Mouse (Mus musculus) heart, adult 10 weeks (tissue): ENCODE data around the gene Zbtb21. TPM values are rescaled to one million over a fixed set of nuclear protein-coding genes. Genes with fewer than 3 reads are reported as not detected.

Experiments used
- polyA plus RNA-seq: library from polyadenylated mRNA; stranded (reverse); fragments of 350-450 nt; fragmentation: Illumina TruSeq; extraction: RNeasy Lipid Tissue Mini Kit (QIAGEN cat#74804); gene quantifications from one replicate; pipeline ENCODE4 v1.2.3, GENCODE M21; 2014; ENCODE audit warnings: low read depth, low replicate concordance

The Zbtb21 gene
- 11.4 TPM for polyA plus RNA-seq

DNA sequence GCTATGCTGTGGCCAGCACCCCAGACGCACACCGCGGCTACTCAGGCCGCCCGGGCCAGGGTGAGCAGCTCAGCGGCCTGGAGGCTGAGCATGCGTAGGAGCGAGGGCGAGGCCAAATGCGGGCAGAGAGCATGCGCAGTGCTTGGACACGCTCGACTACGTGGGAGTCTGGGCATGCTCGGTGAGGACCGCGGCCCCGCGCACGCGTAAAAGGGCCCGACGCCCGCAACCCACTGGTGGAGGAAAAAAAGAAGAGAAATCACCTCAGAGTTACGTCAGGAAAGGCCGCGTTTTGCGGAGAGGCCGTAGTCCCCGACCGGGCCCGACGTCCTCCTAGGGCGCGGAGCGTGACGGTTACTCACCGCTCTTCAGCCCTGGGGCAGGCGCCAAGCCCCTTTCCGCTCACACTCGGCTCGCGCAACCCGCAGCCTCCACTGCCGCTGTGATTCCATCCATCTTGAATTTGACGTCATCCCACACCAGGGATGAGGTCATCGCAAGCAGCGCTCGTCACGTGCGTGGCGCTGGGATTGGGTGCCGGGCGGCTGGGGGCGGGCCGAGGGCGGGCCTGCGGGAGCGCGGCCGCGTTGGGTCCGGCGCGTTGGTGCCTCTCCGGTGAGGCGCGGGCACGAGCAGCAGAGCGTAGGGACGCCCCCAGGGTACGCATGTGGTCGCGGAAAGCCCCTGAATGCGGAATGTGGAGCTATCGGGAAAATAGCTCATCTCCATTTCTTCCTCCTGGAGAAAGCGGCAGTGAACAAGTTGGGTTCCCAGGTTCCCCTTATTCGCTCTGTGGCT lies at the start of gene Zbtb21, which contains the start of gene C2cd2:
Gene Zbtb21, minus strand, starts transcription at position 472 of the 798 bp plus-strand sequence.
Gene C2cd2, minus strand, starts transcription at position 448 of the 798 bp plus-strand sequence.

DNA sequence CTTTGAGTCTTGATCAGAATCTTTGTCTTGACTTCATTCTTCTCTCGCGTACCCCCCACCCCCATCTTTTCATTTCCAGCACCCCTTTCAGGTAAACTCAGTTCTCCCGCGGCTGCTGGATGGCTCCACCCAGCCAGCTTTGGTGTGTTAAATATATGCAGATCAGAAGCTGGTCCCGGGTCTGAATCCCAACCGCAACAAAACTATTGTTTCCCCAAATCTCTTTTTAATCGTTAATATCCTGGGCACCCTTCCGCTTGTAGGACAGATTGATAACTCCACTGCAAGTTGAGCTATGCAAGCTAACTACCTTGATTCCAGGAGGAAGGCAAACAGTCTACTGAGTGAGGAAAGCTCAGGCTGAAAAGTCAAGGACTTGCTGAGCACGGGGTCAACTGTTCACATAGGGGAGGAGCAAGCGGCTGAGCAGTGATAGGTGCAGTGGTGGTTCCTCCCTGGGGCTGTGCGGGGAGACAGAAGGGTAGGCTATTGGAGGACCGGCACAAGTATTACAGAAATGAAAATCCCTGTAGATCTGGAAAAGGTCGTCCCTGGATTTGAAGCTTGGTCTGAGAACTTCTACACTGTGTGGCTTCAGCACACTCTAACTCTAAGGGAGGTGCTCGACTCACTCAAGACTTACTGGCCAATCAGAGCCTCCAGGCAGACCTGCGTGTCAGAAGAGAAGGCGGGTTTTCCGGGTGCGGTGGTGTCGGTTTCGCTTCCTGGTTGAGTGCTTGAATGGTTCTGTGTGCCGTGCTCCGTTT lies 34.4 kb upstream of the Zbtb21 start, which contains the start of gene B230307C23Rik:
Gene B230307C23Rik, plus strand, starts transcription at position 700 of the 767 bp plus-strand sequence.

Other genes starting within 250 kb of the Zbtb21 start
- 0.34 TPM for gene Ripk4, start 198.8 kb downstream of the Zbtb21 start, polyA plus RNA-seq
- gene Prdm15, start 110.8 kb downstream of the Zbtb21 start, polyA plus RNA-seq = 4.0 TPM
- gene C2cd2, start within 50 bp of the Zbtb21 start, polyA plus RNA-seq = 16.8 TPM
- 8.4 TPM for gene B230307C23Rik, start 34.7 kb upstream of the Zbtb21 start, polyA plus RNA-seq
- 2.2 TPM for gene A630089N07Rik, start 119.8 kb upstream of the Zbtb21 start, polyA plus RNA-seq